Mouse (Mus musculus): Measurements from ENCODE around the gene Hsp90b1. TPM values are rescaled to one million over a fixed set of nuclear protein-coding genes. Genes with fewer than 3 reads are reported as not detected.
"Not testable (repeated sequence)": the region's sequence is repeated elsewhere in the genome, so short reads cannot be mapped to it uniquely, and the experiment has no call there.

Hsp90b1 gene
- polyA plus RNA-seq, 1 experiment, result 38.1 TPM

GRCm38 (mm10) chr10:86685179-86686016 lies 19.9 kb downstream of the Hsp90b1 start:
- not testable (repeated sequence) for H3K36me3 ChIP-seq (ENCODE audit: control insufficient read depth, insufficient read depth, low read length); H3K27me3 ChIP-seq (ENCODE audit: control insufficient read depth, insufficient read depth, low read length); H3K4me1 ChIP-seq (replicated peaks; ENCODE audit: control insufficient read depth, insufficient read depth, low read length)
- H3K27ac ChIP-seq (ENCODE audit: control insufficient read depth, insufficient read depth, low read length), result peak overlapping the region; percentile 82; the same call in 1 of the 2 replicates
- TF ChIP-seq POLR2A (IDR thresholded peaks at IDR 0.05; ENCODE audit: control insufficient read depth, extremely low read depth, insufficient read depth, low read length, poor library complexity), result peak; percentile 31; the same call in 1 of the 2 replicates
- DNase-seq, result peak; percentile 84
- WGBS, result under 1% methylated on average over 53 of the region's 53 CpGs
- H3K4me3 ChIP-seq (ENCODE audit: control insufficient read depth, insufficient read depth, low read length), result peak overlapping the region; percentile 76

DNA sequence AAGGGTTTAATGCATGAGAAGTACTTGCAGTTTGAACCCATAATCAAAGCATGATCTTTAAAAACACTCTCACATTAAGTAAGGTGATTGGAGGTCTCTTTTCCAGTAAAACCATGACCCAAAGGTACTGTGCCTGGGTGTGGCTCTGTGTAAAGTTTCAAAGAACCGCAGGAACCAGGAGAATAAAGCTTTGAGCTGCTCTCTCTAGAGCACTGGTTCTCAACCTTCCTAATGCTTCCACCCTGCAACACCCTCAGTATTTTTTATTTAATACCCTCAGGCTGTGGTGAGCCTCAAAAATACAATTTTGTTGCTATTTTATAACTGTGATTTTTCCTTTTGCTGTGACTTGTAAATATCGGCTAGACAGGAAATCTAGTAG lies 20.5 kb downstream of the Hsp90b1 start:
- H3K27ac ChIP-seq (ENCODE audit: control insufficient read depth, insufficient read depth, low read length); H3K4me1 ChIP-seq (replicated peaks; ENCODE audit: control insufficient read depth, insufficient read depth, low read length); DNase-seq; H3K4me3 ChIP-seq (ENCODE audit: control insufficient read depth, insufficient read depth, low read length); H3K36me3 ChIP-seq (ENCODE audit: control insufficient read depth, insufficient read depth, low read length); H3K27me3 ChIP-seq (ENCODE audit: control insufficient read depth, insufficient read depth, low read length): not testable (repeated sequence)
- 23% methylated on average over 2 of the region's 2 CpGs for WGBS

- not testable (repeated sequence) for H3K27me3 ChIP-seq (ENCODE audit: control insufficient read depth, insufficient read depth, low read length); H3K4me3 ChIP-seq (ENCODE audit: control insufficient read depth, insufficient read depth, low read length); H3K36me3 ChIP-seq (ENCODE audit: control insufficient read depth, insufficient read depth, low read length); DNase-seq; H3K4me1 ChIP-seq (replicated peaks; ENCODE audit: control insufficient read depth, insufficient read depth, low read length); H3K27ac ChIP-seq (ENCODE audit: control insufficient read depth, insufficient read depth, low read length)
- 86% methylated on average over 4 of the region's 4 CpGs for WGBS
Measured at GRCm38 (mm10) chr10:86670550-86670949, 34.8 kb downstream of the Hsp90b1 start.

Other genes with a start within 250 kb of the Hsp90b1 start
- gene Syn3, start 206.6 kb downstream of the Hsp90b1 start, polyA plus RNA-seq (2012; rRNA removed), result 0.78 and 0.84 TPM in 2 replicates
- gene Ttc41, start 302 bp upstream of the Hsp90b1 start, polyA plus RNA-seq (2012; rRNA removed), result 0.93 and 1.0 TPM in 2 replicates
- gene Gm49358, start 58.5 kb upstream of the Hsp90b1 start, polyA plus RNA-seq (2012; rRNA removed), result not detected in 2 replicates
- gene Nt5dc3, start 73.5 kb upstream of the Hsp90b1 start, polyA plus RNA-seq (2012; rRNA removed), result 6.7 and 7.5 TPM in 2 replicates

All from thymus, adult 2 months (tissue).